Mouse (Mus musculus): ENCODE measurements at regions not wholly inside any gene's neighbourhood (a gene's known extent, or its start where the extent isn't known, plus 50 kb on each side); places are given as distances from the start of the nearest gene placed in this dataset.

DNA sequence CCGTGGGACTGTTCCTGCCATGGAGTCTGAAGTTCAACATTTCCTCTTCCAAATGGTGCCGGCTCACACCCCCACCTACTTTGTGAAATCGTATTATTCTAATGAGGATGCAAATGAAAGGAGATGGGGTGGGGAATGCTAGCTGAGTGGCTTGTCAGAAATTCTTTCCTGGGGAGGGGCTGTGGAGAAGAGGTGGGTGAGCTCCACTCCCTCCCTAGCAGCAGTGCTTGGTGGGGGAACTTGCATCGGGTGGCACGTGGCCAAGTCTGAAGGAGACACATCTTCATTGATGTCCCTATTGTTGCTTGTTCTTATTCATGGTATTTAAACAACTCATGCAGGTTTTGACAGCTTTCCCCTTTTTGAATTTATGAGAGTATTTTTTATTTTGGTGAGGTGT, 363.8 kb upstream of the Tshz3 start:
- TF ChIP-seq EP300 (IDR thresholded peaks at IDR 0.05; ENCODE audit: low read depth in 1 of 2, low read length in 2 of 2) (no peak), HCFC1 (IDR thresholded peaks at IDR 0.05; ENCODE audit: low read depth, low read length) (no peak), CTCF (IDR thresholded peaks at IDR 0.05 in 2 of 3, conservative IDR thresholded peaks at IDR 0.05 in 1 of 3; ENCODE audit: control insufficient read depth in 1 of 3, insufficient read depth in 1 of 3, low read depth in 2 of 3, low read length in 3 of 3, poor library complexity in 1 of 3, severe bottlenecking in 1 of 3) (no peak), NELFE (IDR thresholded peaks at IDR 0.05; ENCODE audit: low read depth, low read length) (no peak), TAL1 (IDR thresholded peaks at IDR 0.05; ENCODE audit: low read length) (no peak), POLR2A (IDR thresholded peaks at IDR 0.05; ENCODE audit: control insufficient read depth in 1 of 2, insufficient read depth in 1 of 2, low read depth in 1 of 2, low read length in 2 of 2, poor library complexity in 1 of 2) (no peak), USF1 (IDR thresholded peaks at IDR 0.05; ENCODE audit: low read depth, low read length) (no peak), UBTF (IDR thresholded peaks at IDR 0.05; ENCODE audit: borderline replicate concordance, insufficient read depth, low read depth, low read length) (no peak), ZKSCAN1 (IDR thresholded peaks at IDR 0.05; ENCODE audit: low read depth, low read length) (no peak), ELF1 (IDR thresholded peaks at IDR 0.05; ENCODE audit: low read depth, low read length) (no peak), POLR2AphosphoS5 (IDR thresholded peaks at IDR 0.05; ENCODE audit: borderline replicate concordance, low read depth, low read length) (no peak), MAFK (IDR thresholded peaks at IDR 0.05; ENCODE audit: borderline replicate concordance, low read depth, low read length) (no peak), KAT2A (conservative IDR thresholded peaks at IDR 0.05; ENCODE audit: low read depth, low read length) (no peak)
